Mouse (Mus musculus) layer of hippocampus, adult 2 months (tissue): ENCODE results near the gene Glb1l. TPM values are rescaled to one million over a fixed set of nuclear protein-coding genes. Genes with fewer than 3 reads are reported as not detected.

Experiments
- DNase-seq, 2 experiments: peaks; one replicate each; pipeline ENCODE4 v3.0.0; 2022; ENCODE audit warnings: low spot score in 2 of 2
- H3K27ac ChIP-seq: fragments of 200-600 bp; 2 replicates; pipeline ENCODE4 v1.8.1; 2022
- H3K4me3 ChIP-seq: fragments of 200-600 bp; 2 replicates; pipeline ENCODE4 v1.8.1; 2022; ENCODE audit warnings: mild to moderate bottlenecking
- CTCF ChIP-seq: fragments of 200-600 bp; conservative IDR thresholded peaks from 2 replicates; pipeline ENCODE4 v1.8.1; 2022; ENCODE audit warnings: antibody characterized with exemption, mild to moderate bottlenecking, moderate library complexity
- long read RNA-seq, 2 experiments: library from polyadenylated mRNA; stranded (forward); transcript quantifications; one replicate each; pipeline ENCODE4 v2.0.0; 2021; ENCODE audit warnings: borderline mapping rate in 2 of 2
- total RNA-seq, 2 experiments: library from RNA; stranded (reverse); gene quantifications; 2 replicates each; pipeline ENCODE4 v1.2.3; 2021

Glb1l gene
- total RNA-seq: 10 to 100 TPM; 16.9 to 17.7 TPM
- long read RNA-seq, experiment 1, partial matches to known transcripts: 2 of 6 reads
- long read RNA-seq, experiment 1, other reads (novel, unspliced or antisense): 4 of 6 reads
- long read RNA-seq, experiment 2, partial matches to known transcripts: 2 of 10 reads
- long read RNA-seq, experiment 2, other reads (novel, unspliced or antisense): 8 of 10 reads

- TF ChIP-seq CTCF: no peak
- peak; percentile 94 to 98 for DNase-seq
- Histone ChIP-seq H3K27ac (peak within 1 kb of the TSS; percentile 96), H3K4me3 (peak within 1 kb of the TSS; percentile 100)
These were observed at the start of gene Glb1l, which contains the start of gene Stk16 for GRCm38 (mm10) chr1:75210136-75211087. Gene Glb1l, minus strand, starts transcription at chr1:75210813. Gene Stk16, plus strand, starts transcription at chr1:75210838.

DNA sequence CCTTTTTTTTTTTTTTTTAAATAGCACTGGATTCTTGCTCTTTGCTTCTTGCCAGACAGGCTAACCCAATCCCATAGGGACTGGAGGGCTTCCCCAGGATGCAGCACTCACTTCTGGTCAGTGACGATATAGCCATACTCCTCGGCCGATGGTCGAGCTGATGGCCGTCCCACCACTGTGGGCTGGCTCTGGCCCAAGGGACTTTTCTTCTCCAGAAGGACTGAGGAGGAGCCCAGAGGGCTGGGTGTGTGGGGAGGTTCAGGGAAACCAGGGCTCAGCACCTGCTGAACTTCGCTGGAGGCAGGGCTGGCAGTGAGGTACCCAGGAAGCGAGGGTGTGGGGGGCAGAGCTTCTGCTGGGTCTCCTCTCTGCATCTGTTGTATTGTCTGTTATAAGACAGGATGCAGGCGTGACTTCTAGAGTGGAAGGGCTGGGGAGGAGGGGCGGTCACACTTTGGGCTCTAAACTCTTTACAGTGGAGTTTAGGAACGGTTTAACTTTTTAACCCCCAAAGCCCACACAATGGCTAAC, 45.0 kb upstream of the Glb1l start:
- H3K27ac ChIP-seq: no peak overlapping the region
- no peak for DNase-seq
- H3K4me3 ChIP-seq: no peak overlapping the region
- no peak for TF ChIP-seq CTCF

- peak overlapping the region; percentile 61; the same call in 1 of the 2 replicates for H3K27ac ChIP-seq
- DNase-seq: no peak
- no peak overlapping the region for H3K4me3 ChIP-seq
- no peak; the same call in none of the 2 replicates for TF ChIP-seq CTCF
These were observed 44.0 kb upstream of the Glb1l start for GRCm38 (mm10) chr1:75254625-75255013.

DNA sequence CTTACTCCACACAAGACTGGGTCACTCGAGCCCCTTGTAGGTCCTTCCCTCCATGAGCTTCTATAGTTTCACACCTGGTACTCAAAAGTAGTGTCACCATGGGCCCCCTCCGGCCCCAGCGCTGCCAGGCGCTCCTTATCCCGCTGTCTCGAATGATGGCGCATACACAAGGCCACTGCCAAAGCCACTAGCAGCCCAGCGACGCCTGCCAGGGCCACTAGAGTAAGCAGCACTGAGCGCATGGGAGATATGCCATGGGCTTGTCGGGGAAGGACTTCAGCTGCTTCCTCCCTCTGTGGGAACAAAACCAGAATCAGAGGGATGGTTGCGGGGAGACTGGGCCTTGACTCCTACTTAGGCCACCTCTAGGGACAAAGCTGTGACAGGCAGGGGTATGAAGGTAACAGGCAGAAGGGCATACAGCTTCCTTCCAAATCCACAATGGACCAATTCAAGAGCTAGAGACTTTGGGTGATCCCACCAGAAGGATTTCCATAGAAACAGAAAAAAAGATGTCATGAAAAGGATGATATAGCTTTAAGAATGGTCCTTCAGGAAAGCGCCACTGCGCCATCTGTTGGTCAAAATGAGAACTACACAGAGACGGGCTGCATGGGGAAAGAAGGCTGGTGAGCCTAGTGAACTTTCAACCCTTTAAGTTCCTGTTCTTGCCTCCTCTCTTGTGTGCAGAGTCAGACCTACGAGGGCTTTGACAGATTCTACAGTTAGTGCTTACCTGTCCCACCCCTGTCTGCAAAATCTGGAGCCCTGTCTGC, 43.4 kb upstream of the Glb1l start:
- H3K27ac ChIP-seq: peak overlapping the region; percentile 61; the same call in 1 of the 2 replicates
- H3K4me3 ChIP-seq: no peak overlapping the region
- DNase-seq: peak; percentile 75 to 91
- peak; percentile 97 for TF ChIP-seq CTCF

GRCm38 (mm10) chr1:75253029-75253428, 42.4 kb upstream of the Glb1l start:
- no peak overlapping the region for H3K27ac ChIP-seq

DNA sequence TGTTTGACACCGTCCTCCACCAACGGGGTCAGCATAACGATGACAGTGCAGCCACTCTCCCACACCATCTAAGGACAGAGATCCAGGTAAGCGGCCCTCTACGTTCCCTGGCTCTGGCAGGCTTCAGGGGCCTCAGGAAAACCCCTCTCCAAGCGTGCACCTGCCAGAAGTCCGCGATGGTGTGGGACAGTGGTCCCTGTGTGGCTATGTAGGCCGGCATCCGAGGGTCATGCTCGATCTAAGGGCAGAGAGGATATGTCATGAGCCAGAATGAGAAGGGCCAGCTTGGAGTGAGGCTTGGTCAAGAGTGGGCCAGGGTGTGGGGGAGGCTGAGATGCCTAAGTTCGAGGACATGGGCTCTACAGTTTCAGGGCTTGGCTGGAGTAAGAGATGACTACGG, 41.7 kb upstream of the Glb1l start:
- TF ChIP-seq CTCF: no peak
- no peak overlapping the region for H3K4me3 ChIP-seq
- DNase-seq: no peak
- no peak overlapping the region for H3K27ac ChIP-seq

More at GRCm38 (mm10) chr1:75253029-75253428, 42.4 kb upstream of the Glb1l start:
- peak; percentile 66 for TF ChIP-seq CTCF
- no peak for DNase-seq
- H3K4me3 ChIP-seq: no peak overlapping the region

DNA sequence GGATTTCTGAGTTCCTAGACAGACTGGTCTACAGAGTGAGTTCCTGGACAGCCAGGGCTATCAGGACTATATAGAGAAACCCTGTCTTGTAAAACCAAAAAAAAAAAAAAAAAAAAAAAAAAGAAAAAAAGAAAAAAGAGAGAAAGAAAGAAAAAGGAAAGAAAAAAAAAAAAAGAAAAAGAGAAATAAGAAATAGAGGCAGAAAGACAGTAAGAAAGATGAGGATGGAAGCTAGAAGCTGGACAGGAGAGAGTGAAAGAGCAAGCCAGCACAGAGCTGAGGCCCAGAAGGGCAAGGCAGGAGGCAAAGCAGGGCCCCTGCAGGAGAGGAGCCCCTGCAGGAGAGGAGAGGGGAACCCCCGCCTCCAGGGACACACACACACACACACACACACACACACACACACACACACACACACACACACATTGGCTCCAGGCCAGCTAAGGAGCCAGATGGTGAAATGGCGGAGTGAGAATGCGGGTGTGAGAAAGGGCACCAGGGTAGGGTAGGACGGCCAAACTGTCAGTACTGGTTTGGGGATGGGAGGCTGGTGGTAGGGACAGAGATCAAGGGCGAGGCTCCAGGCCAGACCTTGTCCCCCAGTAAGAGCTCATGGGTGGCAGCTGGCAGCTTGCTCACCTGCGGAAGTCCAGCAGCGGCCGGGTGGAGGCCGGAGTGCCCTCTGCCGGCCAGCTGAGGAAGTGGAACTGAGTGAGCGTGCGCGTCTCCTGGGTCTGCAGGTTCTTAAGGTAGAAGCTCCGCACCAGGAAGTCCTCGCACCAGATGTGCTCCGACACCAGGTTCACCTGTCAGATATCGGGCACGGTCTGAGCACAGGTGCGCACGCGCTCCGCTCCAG, 40.7 kb upstream of the Glb1l start:
- Histone ChIP-seq H3K27ac (peak overlapping the region; percentile 51; the same call in 1 of the 2 replicates), H3K4me3 (peak overlapping the region; percentile 5; the same call in 1 of the 2 replicates)
- TF ChIP-seq CTCF: peak; percentile 96
- peak in 1 of 2 experiments; percentile 61 for DNase-seq

DNA sequence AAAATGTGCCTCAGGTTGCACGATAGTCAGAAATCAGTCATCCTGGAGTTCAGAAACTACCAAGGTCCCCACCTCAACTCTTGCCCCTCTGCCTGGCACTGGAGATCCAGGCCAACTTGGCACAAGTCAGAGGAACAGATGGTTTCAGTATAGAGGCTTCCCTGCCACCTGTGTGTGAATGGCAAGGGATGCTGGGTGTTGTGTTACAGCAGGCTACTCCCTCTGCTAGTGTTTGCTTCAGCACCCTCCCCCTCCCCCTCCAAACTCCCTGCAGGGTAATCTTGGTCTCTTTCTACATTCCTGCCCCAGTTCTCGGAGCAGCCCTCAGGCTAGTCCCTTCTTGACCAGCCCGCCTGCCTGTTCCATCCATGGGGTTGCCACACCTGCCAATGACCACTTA, 39.9 kb upstream of the Glb1l start:
- H3K27ac ChIP-seq: 0 out of 2 replicates have a peak overlapping the region, but pooled peaks have one; percentile 6
- DNase-seq: no peak
- no peak for TF ChIP-seq CTCF
- H3K4me3 ChIP-seq: no peak overlapping the region

DNA sequence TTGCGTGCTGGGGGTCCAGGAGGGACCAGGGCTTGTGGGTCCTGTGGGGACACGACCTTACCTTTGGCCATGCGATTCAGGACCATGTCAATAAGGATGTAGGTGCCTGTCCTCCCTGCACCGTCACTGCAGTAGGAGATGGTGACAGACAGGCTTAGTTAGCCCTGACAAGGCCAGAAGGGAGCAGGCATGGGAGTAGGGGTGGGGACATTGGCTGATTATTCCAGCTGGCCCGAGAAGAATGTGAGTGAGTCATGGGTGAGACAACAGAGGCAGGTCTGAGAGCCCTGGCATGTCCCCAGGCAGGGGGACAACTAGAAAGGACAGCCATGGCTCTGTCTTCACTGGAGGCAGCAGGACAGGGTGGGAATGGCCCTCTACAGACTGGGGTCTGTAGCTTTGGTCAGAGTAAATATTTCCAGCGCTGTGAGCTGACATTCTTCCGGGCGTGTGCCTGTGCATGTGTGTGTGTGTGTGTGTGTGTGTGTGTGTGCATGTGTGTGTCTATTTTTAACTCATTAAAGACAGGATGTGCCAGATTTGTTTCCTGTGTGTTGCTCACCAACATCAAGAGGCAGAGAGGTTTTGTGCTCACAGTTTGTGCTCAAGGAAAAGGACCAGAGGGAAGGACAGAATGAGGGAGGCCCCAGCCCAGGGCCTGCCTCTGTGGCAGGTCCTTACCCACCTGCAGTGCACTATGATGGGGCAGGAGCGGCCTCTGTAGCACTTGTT, 37.6 kb upstream of the Glb1l start:
- TF ChIP-seq CTCF: no peak
- no peak for DNase-seq
- no peak overlapping the region for H3K4me3 ChIP-seq
- peak overlapping the region; percentile 82 for H3K27ac ChIP-seq

DNA sequence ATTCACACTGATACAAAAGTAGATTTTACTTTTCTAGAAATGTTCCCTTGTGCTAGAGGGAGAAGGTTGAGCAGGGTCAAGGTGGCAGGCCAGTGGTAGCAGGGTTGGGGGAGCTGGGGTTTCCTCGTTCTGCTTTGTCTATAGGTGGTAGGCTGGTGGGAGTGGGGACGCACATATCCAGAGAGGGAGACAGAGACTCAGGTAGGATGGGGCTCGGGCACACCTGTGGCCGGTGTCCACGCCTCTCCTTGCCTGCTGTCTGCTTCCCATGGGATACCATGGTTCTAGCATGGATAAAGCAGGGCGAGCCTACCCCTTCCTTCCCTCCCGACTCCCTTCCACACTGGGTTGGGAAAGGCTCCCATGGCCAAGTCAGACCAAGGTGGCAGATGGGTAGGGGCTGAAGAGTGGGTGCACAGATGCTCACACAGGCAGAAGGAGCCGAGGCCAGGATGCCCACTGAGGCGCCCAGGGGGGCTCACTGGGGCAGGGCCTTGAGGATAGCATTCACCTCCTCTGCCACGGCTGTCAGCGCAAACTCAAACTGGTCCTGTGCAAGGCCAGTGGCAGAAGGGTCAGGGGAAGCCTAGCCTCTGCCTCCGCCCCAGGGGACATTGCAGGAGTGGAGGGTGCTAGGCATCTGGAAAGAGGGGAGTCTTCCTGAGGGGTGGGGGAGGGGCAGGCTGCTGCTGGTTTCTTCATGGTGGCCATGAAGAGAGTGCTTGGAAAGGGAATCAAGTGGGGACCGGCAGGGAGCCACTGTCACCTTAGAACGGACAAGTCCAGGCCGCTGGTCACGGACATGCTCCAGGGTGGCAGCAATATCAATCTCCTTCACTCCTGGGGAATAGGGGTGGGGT, 36.7 kb upstream of the Glb1l start:
- no peak for TF ChIP-seq CTCF
- peak overlapping the region; percentile 82 for H3K27ac ChIP-seq
- DNase-seq: no peak
- H3K4me3 ChIP-seq: no peak overlapping the region
